Mouse (Mus musculus) cerebral cortex, adult 2 months (tissue): ENCODE measurements around the gene Pfpl.

ENCODE experiments used
- WGBS: fragments of 180-500 bp; shearing (Covaris S2); methylation state at CpG from one replicate; pipeline ENCODE4 v1.1.7; 2018; 5-methylcytosine and 5-hydroxymethylcytosine counted together

The Pfpl gene

DNA sequence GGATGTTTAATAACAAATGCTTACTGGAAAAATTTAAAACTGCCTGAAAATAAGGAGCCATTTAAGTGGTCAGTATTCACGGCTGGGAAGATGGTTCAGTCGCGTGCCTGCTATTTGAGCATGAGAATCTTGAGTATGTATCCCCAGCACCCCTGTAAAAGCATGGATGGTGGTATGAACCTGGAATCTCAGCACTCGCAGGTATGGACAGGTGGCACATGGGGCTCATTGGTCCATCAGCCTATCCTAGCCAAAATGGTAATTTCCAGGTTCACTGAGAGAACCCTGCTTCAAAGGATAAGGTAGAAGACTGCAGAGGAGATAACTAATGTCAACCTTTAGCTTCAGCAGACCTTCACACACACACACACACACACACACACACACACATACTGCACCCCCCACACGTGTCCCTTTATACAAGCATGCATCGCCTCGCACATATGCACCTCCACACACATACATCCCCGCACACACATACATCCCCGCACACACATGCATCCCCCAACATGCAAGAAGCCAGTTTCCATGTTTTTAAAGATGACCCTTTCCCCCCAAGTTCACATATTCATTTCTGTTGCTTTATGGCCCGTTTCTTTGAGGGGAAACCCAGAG, 37.9 kb downstream of the Pfpl start:
- 84% methylated on average over 10 of the region's 10 CpGs for WGBS

GRCm38 (mm10) chr19:12466204-12466603, 38.5 kb downstream of the Pfpl start:
- WGBS = 14% methylated on average over 7 of the region's 7 CpGs

- WGBS = 83% methylated on average over 5 of the region's 5 CpGs
Observed at GRCm38 (mm10) chr19:12467436-12467835, 39.7 kb downstream of the Pfpl start.

GRCm38 (mm10) chr19:12471866-12472265, 44.2 kb downstream of the Pfpl start:
- 42% methylated on average over 3 of the region's 3 CpGs for WGBS

- WGBS = 70% methylated on average over 5 of the region's 5 CpGs
Observed at GRCm38 (mm10) chr19:12472381-12472976, 44.8 kb downstream of the Pfpl start.

DNA sequence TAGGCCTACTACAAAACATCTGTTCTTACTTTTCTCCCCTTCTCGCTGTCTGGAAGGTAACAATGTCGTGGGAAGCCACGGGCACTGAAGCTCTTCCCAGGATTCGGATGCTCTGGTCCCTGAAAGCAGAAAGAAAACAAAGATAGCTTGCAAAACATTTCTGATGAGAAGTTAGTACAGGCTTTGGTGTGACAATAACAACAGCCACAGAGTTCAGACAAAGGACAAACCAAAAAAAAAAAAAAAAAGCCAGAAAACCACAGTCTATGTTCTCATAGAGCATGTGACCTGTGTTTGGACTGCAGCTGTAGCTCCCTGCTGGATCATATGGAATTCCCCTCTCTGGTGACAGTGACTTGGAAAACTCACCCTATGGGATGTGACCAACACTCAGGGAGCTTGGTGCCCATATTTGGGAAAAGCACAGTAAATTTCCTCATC, 45.5 kb downstream of the Pfpl start:
- WGBS = 59% methylated on average over 4 of the region's 4 CpGs

DNA sequence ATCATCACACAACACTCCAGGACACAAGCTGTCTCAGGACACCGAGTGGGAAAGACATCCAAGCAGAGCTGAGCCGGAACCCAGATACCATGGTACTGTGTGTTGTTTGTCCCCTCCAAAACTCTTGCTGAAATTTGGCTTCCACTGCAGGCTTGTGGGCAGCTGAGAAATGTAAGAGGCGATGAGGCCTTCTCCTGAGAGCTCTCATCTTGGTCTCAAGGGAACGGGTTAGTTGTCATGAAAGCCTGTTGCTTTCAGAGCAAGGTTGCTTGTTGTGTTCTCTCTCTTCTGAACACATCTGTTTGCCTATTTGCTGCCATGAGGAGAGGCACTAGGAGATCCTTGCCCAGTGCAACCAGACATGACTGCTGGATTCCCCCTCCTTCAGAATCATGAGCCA, 46.2 kb downstream of the Pfpl start:
- 64% methylated on average over 4 of the region's 4 CpGs for WGBS

DNA sequence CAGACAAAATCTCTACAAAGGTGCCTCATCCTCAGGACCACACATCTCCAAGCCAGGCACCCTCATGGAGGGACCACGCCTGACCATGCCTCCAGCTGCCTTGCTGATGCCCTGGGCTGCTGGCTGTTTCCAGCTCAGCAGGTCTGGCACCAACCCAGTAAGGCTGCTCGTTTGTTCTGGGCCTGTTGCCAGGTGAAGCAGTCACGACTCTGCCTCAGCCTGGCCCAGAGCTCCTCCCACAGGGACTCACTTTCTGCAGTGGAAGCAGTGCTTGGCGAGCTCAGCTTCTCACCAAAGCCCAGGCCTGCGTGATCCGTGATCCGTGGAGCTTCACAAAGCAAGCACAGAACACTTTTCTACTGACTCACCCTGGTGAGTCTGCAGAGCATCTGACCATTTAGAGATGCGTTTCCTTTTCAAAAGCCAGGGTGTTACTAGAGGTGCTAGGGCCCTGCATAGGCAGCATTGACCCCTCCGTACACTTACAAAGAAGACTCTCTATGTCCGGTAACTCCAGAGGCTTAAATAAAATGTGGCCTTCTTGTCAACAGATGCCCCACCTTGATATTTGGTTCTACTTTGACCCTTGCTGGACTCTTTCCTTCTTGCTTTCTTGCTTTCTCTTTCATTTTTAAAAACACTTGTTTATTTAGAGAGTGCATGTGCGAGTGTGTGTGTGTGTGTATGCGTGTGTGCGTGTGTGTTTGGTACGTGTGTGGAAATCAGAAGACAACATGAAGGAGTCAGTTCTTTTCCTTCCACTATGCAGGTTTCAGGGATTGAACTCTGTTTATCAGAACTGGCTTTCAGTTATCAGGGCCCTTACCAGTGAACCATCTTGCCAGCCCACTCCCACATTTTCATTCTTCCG, 47.9 kb downstream of the Pfpl start:
- WGBS = 25% methylated on average over 15 of the region's 15 CpGs

DNA sequence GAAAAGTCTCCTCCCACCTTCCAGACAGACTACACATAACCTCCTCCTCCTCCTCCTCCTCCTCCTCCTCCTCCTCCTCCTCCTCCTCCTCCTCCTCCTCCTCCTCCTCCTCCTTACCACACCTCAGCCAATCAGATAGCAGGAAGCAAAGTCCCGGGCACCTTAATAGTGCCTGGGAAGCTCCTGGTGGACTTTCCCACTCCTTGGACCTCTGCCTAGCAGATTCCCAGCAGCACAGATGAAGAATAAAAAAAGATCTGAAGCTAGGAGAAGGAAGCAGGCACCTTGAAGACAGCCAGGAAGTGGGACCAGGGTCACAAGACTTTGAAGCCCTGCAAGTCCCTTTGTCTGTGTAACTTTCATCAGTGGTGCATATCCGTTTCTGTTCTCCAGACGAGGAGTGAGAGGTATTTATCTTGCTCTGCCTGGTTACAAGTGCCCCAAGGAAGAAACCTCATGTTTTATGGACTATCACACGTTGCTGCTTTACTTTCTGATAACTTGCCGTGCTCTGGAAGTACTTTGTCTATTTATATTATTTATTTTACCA, 49.1 kb downstream of the Pfpl start:
- WGBS = 32% methylated on average over 5 of the region's 5 CpGs

DNA sequence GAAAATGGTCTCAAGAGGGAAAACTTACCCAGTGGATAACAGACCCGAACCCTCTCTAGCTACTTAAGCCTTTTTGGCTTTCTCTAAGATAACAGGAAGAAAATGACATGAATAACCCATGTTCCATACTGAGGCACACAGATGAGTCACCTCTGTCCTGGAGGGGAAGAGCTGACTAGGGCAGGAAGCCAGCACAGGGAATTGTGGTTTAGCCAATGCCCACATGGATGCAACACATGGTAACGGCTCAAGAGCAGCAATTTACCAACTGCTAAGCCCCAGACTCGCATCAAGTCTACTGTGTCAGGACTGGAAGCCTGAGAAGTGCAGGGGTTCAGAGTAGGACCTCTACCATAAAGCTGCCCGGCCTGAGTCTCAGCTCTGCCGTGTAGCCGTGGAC, 50.7 kb downstream of the Pfpl start:
- WGBS = 80% methylated on average over 6 of the region's 6 CpGs
